Comparison of ENCODE assay signal across 21 mouse cellular contexts in genomic region chr7:135809167-135809566, GRCm38 (mm10).
DNase-seq lines count a peak whose midpoint lies in the region; ATAC-seq and TF ChIP-seq lines count a peak whose summit lies in the region.
"Had no signal": no experiment of that assay in that cellular context is flagged by ENCODE, and none has a peak within 500 bp of the region (broad histone marks: within the 10 kb centered on the region; RNA-seq: fewer than 3 reads in every experiment).

No protein-coding gene starts in this region.

- 64% methylated on average over 10 of the region's 10 CpGs for WGBS in heart, postnatal 0 days
- 79% methylated on average over 10 of the region's 10 CpGs for WGBS in midbrain, postnatal 0 days
- 91% methylated on average over 10 of the region's 10 CpGs for WGBS in midbrain, embryonic 11.5 days
- 21% methylated on average over 10 of the region's 10 CpGs for WGBS in liver, embryonic 15.5 days (ENCODE audit: insufficient replicate concordance)
- 66% methylated on average over 10 of the region's 10 CpGs for WGBS in intestine, embryonic 16.5 days

- H3K36me3 ChIP-seq in heart, postnatal 0 days (replicated peaks; ENCODE audit: control insufficient read depth, insufficient read depth, low read length), result no peaks in the 10 kb centered on the region
- no peaks in the 10 kb centered on the region for H3K36me3 ChIP-seq in midbrain, postnatal 0 days (ENCODE audit: insufficient read depth, low read length)
- no peaks in the 10 kb centered on the region for H3K36me3 ChIP-seq in midbrain, embryonic 11.5 days (ENCODE audit: control insufficient read depth, insufficient read depth, low read length)
- no peaks in the 10 kb centered on the region for H3K36me3 ChIP-seq in liver, embryonic 15.5 days (replicated peaks)
- no peaks in the 10 kb centered on the region for H3K36me3 ChIP-seq in intestine, embryonic 16.5 days (ENCODE audit: control insufficient read depth, insufficient read depth, low read length)
- H3K36me3 ChIP-seq: embryonic facial prominence, embryonic 13.5 days; forebrain, embryonic 10.5 days; neural tube, embryonic 13.5 days had no signal

- no peak overlapping the region for H3K4me3 ChIP-seq in heart, postnatal 0 days (ENCODE audit: low read depth, low read length)
- H3K4me3 ChIP-seq in midbrain, postnatal 0 days (ENCODE audit: low read depth, low read length), result no peak overlapping the region
- no peak overlapping the region for H3K4me3 ChIP-seq in midbrain, embryonic 11.5 days (ENCODE audit: low read depth, low read length)
- peak overlapping the region; percentile 29; the same call in 1 of the 2 replicates for H3K4me3 ChIP-seq in liver, embryonic 15.5 days (replicated peaks)
- H3K4me3 ChIP-seq in intestine, embryonic 16.5 days (ENCODE audit: low read length), result no peak overlapping the region
- H3K4me3 ChIP-seq: embryonic facial prominence, embryonic 13.5 days; forebrain, embryonic 10.5 days; layer of hippocampus, adult 2 months; neural tube, embryonic 13.5 days had no signal

- no peak for DNase-seq in heart, postnatal 0 days (ENCODE audit: low spot score)
- no peak for DNase-seq in heart, postnatal 25 days (ENCODE audit: low spot score)
- DNase-seq in midbrain, postnatal 0 days (ENCODE audit: low spot score), result no peak
- no peak for DNase-seq in midbrain, embryonic 11.5 days (ENCODE audit: low spot score, missing footprints)
- DNase-seq in yolk sac, embryonic 10.5 days (ENCODE audit: low spot score), result no peak
- DNase-seq in cerebellum, adult 9-10 months, result no peak
- DNase-seq: adrenal gland, postnatal 25 days; cerebellum, adult 8-10 months; heart, adult 18-20 months; heart, postnatal 14 days; kidney, adult 11 months; kidney, postnatal 10 days; left cerebral cortex, postnatal 4 days; right cerebral cortex, postnatal 25 days had no signal

- no peak for ATAC-seq in heart, postnatal 0 days (ENCODE audit: insufficient read depth, low read depth)
- no peak for ATAC-seq in midbrain, postnatal 0 days (ENCODE audit: low FRiP score)
- ATAC-seq in midbrain, embryonic 11.5 days (ENCODE audit: low FRiP score), result no peak
- ATAC-seq in liver, embryonic 15.5 days (ENCODE audit: insufficient read depth), result no peak
- no peak for ATAC-seq in intestine, embryonic 16.5 days
- ATAC-seq: hindbrain, embryonic 16.5 days had no signal

- no peak; the same call in 1 of the 2 replicates for TF ChIP-seq EP300 in heart, postnatal 0 days (IDR thresholded peaks at IDR 0.05; ENCODE audit: low read depth)

- H3K9ac ChIP-seq in heart, postnatal 0 days (replicated peaks; ENCODE audit: low read depth, low read length), result no peak overlapping the region
- H3K9ac ChIP-seq in midbrain, postnatal 0 days (replicated peaks; ENCODE audit: low read length, poor library complexity, severe bottlenecking), result no peak overlapping the region
- no peak overlapping the region for H3K9ac ChIP-seq in midbrain, embryonic 11.5 days (ENCODE audit: low read length)
- peak overlapping the region; percentile 18 for H3K9ac ChIP-seq in liver, embryonic 15.5 days
- no peak overlapping the region for H3K9ac ChIP-seq in intestine, embryonic 16.5 days (ENCODE audit: low read depth, low read length)
- H3K9ac ChIP-seq: embryonic facial prominence, embryonic 13.5 days had no signal

- H3K4me2 ChIP-seq in heart, postnatal 0 days (ENCODE audit: low read depth, low read length), result 0 out of 2 replicates have a peak overlapping the region, but pooled peaks have one; percentile 3
- 0 out of 2 replicates have a peak overlapping the region, but pooled peaks have one; percentile 26 for H3K4me2 ChIP-seq in midbrain, postnatal 0 days (ENCODE audit: low read depth, low read length, poor library complexity, severe bottlenecking)
- H3K4me2 ChIP-seq in midbrain, embryonic 11.5 days, result no peak overlapping the region
- H3K4me2 ChIP-seq in liver, embryonic 15.5 days, result peak overlapping the region; percentile 59
- no peak overlapping the region for H3K4me2 ChIP-seq in intestine, embryonic 16.5 days (ENCODE audit: low read depth, low read length)
- H3K4me2 ChIP-seq: embryonic facial prominence, embryonic 13.5 days had no signal

- intact Hi-C loops in heart, postnatal 25 days (cut with DNase I), result no loop called here

- no peak overlapping the region for H3K27ac ChIP-seq in heart, postnatal 0 days (ENCODE audit: low read depth)
- H3K27ac ChIP-seq in midbrain, postnatal 0 days (ENCODE audit: low read depth, low read length), result no peak overlapping the region
- no peak overlapping the region for H3K27ac ChIP-seq in midbrain, embryonic 11.5 days (ENCODE audit: low read depth, low read length)
- peak overlapping the region; percentile 79 for H3K27ac ChIP-seq in liver, embryonic 15.5 days (replicated peaks)
- H3K27ac ChIP-seq in intestine, embryonic 16.5 days (ENCODE audit: low read length), result no peak overlapping the region
- H3K27ac ChIP-seq: embryonic facial prominence, embryonic 13.5 days; forebrain, embryonic 10.5 days; layer of hippocampus, adult 2 months had no signal

- no peaks in the 10 kb centered on the region for H3K9me3 ChIP-seq in heart, postnatal 0 days (replicated peaks; ENCODE audit: control insufficient read depth, low read length)
- H3K9me3 ChIP-seq in midbrain, postnatal 0 days (ENCODE audit: low read length), result no peaks in the 10 kb centered on the region
- no peaks in the 10 kb centered on the region for H3K9me3 ChIP-seq in midbrain, embryonic 11.5 days (ENCODE audit: control insufficient read depth, low read length)
- no peaks in the 10 kb centered on the region for H3K9me3 ChIP-seq in liver, embryonic 15.5 days (replicated peaks)
- H3K9me3 ChIP-seq in intestine, embryonic 16.5 days (ENCODE audit: control insufficient read depth, low read length), result no peaks in the 10 kb centered on the region
- H3K9me3 ChIP-seq: embryonic facial prominence, embryonic 13.5 days; forebrain, embryonic 10.5 days; neural tube, embryonic 13.5 days had no signal

- TF ChIP-seq CTCF in heart, postnatal 0 days (IDR thresholded peaks at IDR 0.05; ENCODE audit: low read depth), result no peak
- TF ChIP-seq CTCF in midbrain, postnatal 0 days (IDR thresholded peaks at IDR 0.05), result no peak

- no peaks in the 10 kb centered on the region for H3K4me1 ChIP-seq in heart, postnatal 0 days (ENCODE audit: control insufficient read depth, insufficient read depth)
- no peaks in the 10 kb centered on the region; the same call in none of the 2 replicates for H3K4me1 ChIP-seq in midbrain, postnatal 0 days (ENCODE audit: insufficient read depth, low read length)
- no peaks in the 10 kb centered on the region for H3K4me1 ChIP-seq in midbrain, embryonic 11.5 days (ENCODE audit: control insufficient read depth, insufficient read depth, low read length)
- H3K4me1 ChIP-seq in liver, embryonic 15.5 days (replicated peaks), result peaks cover 76% of the 10 kb centered on the region
- H3K4me1 ChIP-seq in intestine, embryonic 16.5 days (ENCODE audit: control insufficient read depth, insufficient read depth, low read length), result no peaks in the 10 kb centered on the region

- no peaks in the 10 kb centered on the region for H3K27me3 ChIP-seq in heart, postnatal 0 days (ENCODE audit: control insufficient read depth, insufficient read depth, low read length)
- no peaks in the 10 kb centered on the region for H3K27me3 ChIP-seq in midbrain, postnatal 0 days (ENCODE audit: insufficient read depth, low read length)
- H3K27me3 ChIP-seq in midbrain, embryonic 11.5 days (ENCODE audit: control insufficient read depth, insufficient read depth, low read length), result no peaks in the 10 kb centered on the region
- no peaks in the 10 kb centered on the region for H3K27me3 ChIP-seq in liver, embryonic 15.5 days
- no peaks in the 10 kb centered on the region for H3K27me3 ChIP-seq in intestine, embryonic 16.5 days (replicated peaks; ENCODE audit: control insufficient read depth, insufficient read depth, low read length)
- H3K27me3 ChIP-seq: embryonic facial prominence, embryonic 13.5 days; neural tube, embryonic 13.5 days had no signal

Comparison
In these comparisons a context has a peak if more than half of its experiments do, and no peak if none do; other contexts are left out.
1. H3K4me2 ChIP-seq: peak in heart, postnatal 0 days (single experiment), midbrain, postnatal 0 days (single experiment) and liver, embryonic 15.5 days (single experiment); none in midbrain, embryonic 11.5 days (single experiment) and intestine, embryonic 16.5 days (single experiment).